Mouse (Mus musculus) cerebellum, postnatal 36 days (tissue): Measurements from ENCODE around the gene Btbd35f9.
"Not testable (repeated sequence)": the region's sequence is repeated elsewhere in the genome, so short reads cannot be mapped to it uniquely, and the experiment has no call there.

ENCODE experiments used
- DNase-seq, 2 experiments: peaks; one replicate each; pipeline ENCODE4 v3.0.0; 2021 to 2022; ENCODE audit warnings: mixed read lengths in 2 of 2

Gene Btbd35f9

DNA sequence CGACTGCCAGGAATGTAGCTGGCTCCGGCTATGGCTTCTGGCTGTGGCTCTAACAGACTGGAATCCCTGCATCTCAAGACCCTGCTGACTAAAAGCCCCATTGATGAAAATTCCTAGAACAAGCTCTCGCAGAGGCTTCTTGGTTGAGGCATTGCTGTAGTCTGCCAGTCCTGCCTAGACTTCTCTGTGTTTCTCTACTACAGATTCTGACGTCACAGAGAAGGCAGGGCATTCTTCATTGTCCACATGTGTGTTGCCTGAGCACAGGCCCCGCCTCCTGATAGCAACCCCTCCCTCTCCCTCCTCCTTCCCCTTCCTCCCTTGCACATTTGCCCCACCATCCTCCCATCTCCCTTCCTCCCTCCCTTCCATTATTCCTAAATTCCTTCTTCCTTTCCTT, at the start of gene Btbd35f9:
TSS of gene Btbd35f9 (minus strand) at position 101 of the 400 bp plus-strand sequence.
- DNase-seq: not testable (repeated sequence)
